Mouse (Mus musculus): Measurements from ENCODE around the gene Tma7. TPM values are rescaled to one million over a fixed set of nuclear protein-coding genes. Genes with fewer than 3 reads are reported as not detected.

Gene Tma7
- polyA plus RNA-seq, 2 experiments, result 92.4 to 504 TPM

- no peak for DNase-seq (ENCODE audit: low read depth in 3 of 3, low spot score in 3 of 3)
- peaks cover 2% of the 10 kb centered on the region; the same call in 1 of the 2 replicates for H3K27me3 ChIP-seq (ENCODE audit: control insufficient read depth, insufficient read depth, low read length)
- no peak for ATAC-seq (ENCODE audit: insufficient read depth)
- H3K4me3 ChIP-seq (ENCODE audit: insufficient read depth in 1 of 2, low read depth in 2 of 2, low read length in 2 of 2), result no peak overlapping the region
- no peak overlapping the region for H3K27ac ChIP-seq
- no peak overlapping the region for H3K4me2 ChIP-seq (ENCODE audit: low read depth)
- no peak for TF ChIP-seq EP300 (IDR thresholded peaks at IDR 0.05; ENCODE audit: low read depth)
- TF ChIP-seq CTCF (IDR thresholded peaks at IDR 0.05; ENCODE audit: low read depth), result no peak
- H3K9me3 ChIP-seq (ENCODE audit: control insufficient read depth, low read length), result no peaks in the 10 kb centered on the region
- WGBS (ENCODE audit: insufficient replicate concordance), result 46% methylated on average over 6 of the region's 6 CpGs
- H3K9ac ChIP-seq (replicated peaks), result no peak overlapping the region
- no peaks in the 10 kb centered on the region for H3K36me3 ChIP-seq (replicated peaks; ENCODE audit: control insufficient read depth, insufficient read depth, low read depth)
- peaks cover 2% of the 10 kb centered on the region in 2 experiments; a peak in 1 of 4 replicates for H3K4me1 ChIP-seq (replicated peaks; ENCODE audit: control insufficient read depth in 2 of 2, insufficient read depth in 2 of 2, low read length in 1 of 2)
Observed at GRCm38 (mm10) chr9:109040906-109041305, 41.5 kb downstream of the Tma7 start.

GRCm38 (mm10) chr9:109040216-109040615 is 42.2 kb downstream of the Tma7 start:
- Histone ChIP-seq H3K4me2 (ENCODE audit: low read depth) (no peak overlapping the region), H3K9ac (replicated peaks) (no peak overlapping the region), H3K27ac (no peak overlapping the region), H3K27me3 (ENCODE audit: control insufficient read depth, insufficient read depth, low read length) (peaks cover 2% of the 10 kb centered on the region; the same call in 1 of the 2 replicates), H3K4me3 (ENCODE audit: insufficient read depth in 1 of 2, low read depth in 2 of 2, low read length in 2 of 2) (no peak overlapping the region), H3K9me3 (ENCODE audit: control insufficient read depth, low read length) (no peaks in the 10 kb centered on the region), H3K36me3 (replicated peaks; ENCODE audit: control insufficient read depth, insufficient read depth, low read depth) (no peaks in the 10 kb centered on the region), H3K4me1 (replicated peaks; ENCODE audit: control insufficient read depth in 2 of 2, insufficient read depth in 2 of 2, low read length in 1 of 2) (peaks cover 2% of the 10 kb centered on the region in 2 experiments; a peak in 1 of 4 replicates)
- no peak for ATAC-seq (ENCODE audit: insufficient read depth)
- no peak for TF ChIP-seq CTCF (IDR thresholded peaks at IDR 0.05; ENCODE audit: low read depth)
- no peak for TF ChIP-seq EP300 (IDR thresholded peaks at IDR 0.05; ENCODE audit: low read depth)
- WGBS (ENCODE audit: insufficient replicate concordance), result 69% methylated on average over 8 of the region's 8 CpGs
- no peak for DNase-seq (ENCODE audit: low read depth in 3 of 3, low spot score in 3 of 3)

DNA sequence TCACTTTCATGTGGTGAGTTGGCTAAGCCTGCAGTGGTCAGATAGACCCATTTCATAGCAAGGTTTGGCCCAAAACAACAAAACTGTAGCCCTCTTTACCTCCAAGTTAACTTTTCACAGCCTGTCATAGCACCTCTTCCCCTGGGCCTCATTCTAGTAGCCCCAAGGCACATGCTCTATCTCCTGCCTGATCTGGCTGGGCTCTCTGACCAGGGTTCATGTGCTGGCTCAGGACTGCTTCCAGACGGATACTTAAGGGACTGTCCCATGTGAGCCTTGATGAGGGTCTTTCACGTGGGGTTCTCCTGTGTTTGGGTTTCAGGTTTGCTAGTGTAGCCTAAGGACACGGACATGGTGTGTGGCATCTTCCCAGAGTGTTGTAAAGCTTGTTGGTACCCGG is 42.7 kb downstream of the Tma7 start:
- Histone ChIP-seq H3K36me3 (replicated peaks; ENCODE audit: control insufficient read depth, insufficient read depth, low read depth) (no peaks in the 10 kb centered on the region), H3K27ac (no peak overlapping the region), H3K9ac (replicated peaks) (no peak overlapping the region), H3K4me3 (ENCODE audit: insufficient read depth in 1 of 2, low read depth in 2 of 2, low read length in 2 of 2) (no peak overlapping the region), H3K9me3 (ENCODE audit: control insufficient read depth, low read length) (no peaks in the 10 kb centered on the region), H3K4me2 (ENCODE audit: low read depth) (no peak overlapping the region), H3K4me1 (replicated peaks; ENCODE audit: control insufficient read depth in 2 of 2, insufficient read depth in 2 of 2, low read length in 1 of 2) (peaks cover 2% of the 10 kb centered on the region in 2 experiments; a peak in 1 of 4 replicates), H3K27me3 (ENCODE audit: control insufficient read depth, insufficient read depth, low read length) (peaks cover 2% of the 10 kb centered on the region; the same call in 1 of the 2 replicates)
- TF ChIP-seq CTCF (IDR thresholded peaks at IDR 0.05; ENCODE audit: low read depth), result no peak
- no peak for TF ChIP-seq EP300 (IDR thresholded peaks at IDR 0.05; ENCODE audit: low read depth)
- WGBS (ENCODE audit: insufficient replicate concordance), result 62% methylated on average over 4 of the region's 4 CpGs
- ATAC-seq (ENCODE audit: insufficient read depth) (no peak), DNase-seq (ENCODE audit: low read depth in 3 of 3, low spot score in 3 of 3) (no peak)

DNA sequence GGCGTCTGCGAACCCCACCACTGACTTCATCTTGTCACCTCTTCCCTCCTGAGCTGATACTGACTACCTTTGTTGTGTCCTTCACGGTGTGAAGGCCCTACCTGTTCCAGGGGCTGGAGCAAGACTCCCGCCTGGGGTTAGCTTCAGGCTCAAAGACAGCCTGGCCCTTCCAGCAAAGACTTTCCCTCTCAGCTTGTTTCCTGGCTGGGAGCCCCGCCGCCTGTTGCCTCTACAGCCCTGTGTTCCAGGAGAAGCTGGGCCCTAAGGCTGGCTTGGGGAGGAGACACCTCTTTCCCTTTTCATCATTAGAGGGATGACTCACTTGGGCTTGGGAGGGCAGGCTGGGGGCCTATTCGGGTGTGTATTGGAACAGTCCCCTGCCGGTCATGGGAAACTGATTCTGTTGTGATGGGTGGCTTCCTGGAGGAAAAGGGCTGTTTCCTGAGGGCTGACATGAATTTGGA is 43.5 kb downstream of the Tma7 start:
- H3K27ac ChIP-seq, result no peak overlapping the region
- DNase-seq (ENCODE audit: low read depth in 3 of 3, low spot score in 3 of 3), result no peak
- whole genome bisulfite sequencing (ENCODE audit: insufficient replicate concordance), result 21% methylated on average over 8 of the region's 8 CpGs

GRCm38 (mm10) chr9:109038086-109038895 is 44.1 kb downstream of the Tma7 start, which contains the start of gene Shisa5:
Shisa5 (plus strand) TSS chr9:109038565.
- peak within 1 kb of the TSS; percentile 71 for H3K4me2 ChIP-seq (ENCODE audit: low read depth)
- H3K4me1 ChIP-seq (replicated peaks; ENCODE audit: control insufficient read depth in 2 of 2, insufficient read depth in 2 of 2, low read length in 1 of 2), result peaks cover 2% of the 10 kb centered on the region in 2 experiments; a peak in 1 of 4 replicates
- H3K9me3 ChIP-seq (ENCODE audit: control insufficient read depth, low read length), result no peaks in the 10 kb centered on the region
- H3K9ac ChIP-seq (replicated peaks), result peak within 1 kb of the TSS; percentile 55
- TF ChIP-seq EP300 (IDR thresholded peaks at IDR 0.05; ENCODE audit: low read depth) (no peak), CTCF (IDR thresholded peaks at IDR 0.05; ENCODE audit: low read depth) (no peak)
- H3K27ac ChIP-seq, result no peak within 1 kb of the TSS
- no peaks in the 10 kb centered on the region for H3K36me3 ChIP-seq (replicated peaks; ENCODE audit: control insufficient read depth, insufficient read depth, low read depth)
- no peak for DNase-seq (ENCODE audit: low read depth in 3 of 3, low spot score in 3 of 3)
- peak within 1 kb of the TSS; percentile 61 to 65 for H3K4me3 ChIP-seq (ENCODE audit: insufficient read depth in 1 of 2, low read depth in 2 of 2, low read length in 2 of 2)
- peak; percentile 78 for ATAC-seq (ENCODE audit: insufficient read depth)
- WGBS (ENCODE audit: insufficient replicate concordance), result under 1% methylated on average over 40 of the region's 40 CpGs
- H3K27me3 ChIP-seq (ENCODE audit: control insufficient read depth, insufficient read depth, low read length), result peaks cover 2% of the 10 kb centered on the region; the same call in 1 of the 2 replicates

More for the DNA sequence above, 43.5 kb downstream of the Tma7 start:
- peak overlapping the region; percentile 61 to 65 for H3K4me3 ChIP-seq (ENCODE audit: insufficient read depth in 1 of 2, low read depth in 2 of 2, low read length in 2 of 2)
- no peak for TF ChIP-seq EP300 (IDR thresholded peaks at IDR 0.05; ENCODE audit: low read depth)
- no peak for TF ChIP-seq CTCF (IDR thresholded peaks at IDR 0.05; ENCODE audit: low read depth)
- H3K9me3 ChIP-seq (ENCODE audit: control insufficient read depth, low read length), result no peaks in the 10 kb centered on the region
- peaks cover 2% of the 10 kb centered on the region in 2 experiments; a peak in 1 of 4 replicates for H3K4me1 ChIP-seq (replicated peaks; ENCODE audit: control insufficient read depth in 2 of 2, insufficient read depth in 2 of 2, low read length in 1 of 2)
- H3K36me3 ChIP-seq (replicated peaks; ENCODE audit: control insufficient read depth, insufficient read depth, low read depth), result no peaks in the 10 kb centered on the region
- peak overlapping the region; percentile 5; the same call in 1 of the 2 replicates for H3K9ac ChIP-seq (replicated peaks)
- no peak for ATAC-seq (ENCODE audit: insufficient read depth)
- H3K4me2 ChIP-seq (ENCODE audit: low read depth), result peak overlapping the region; percentile 71
- H3K27me3 ChIP-seq (ENCODE audit: control insufficient read depth, insufficient read depth, low read length), result peaks cover 2% of the 10 kb centered on the region; the same call in 1 of the 2 replicates

Measured in liver, embryonic 14.5 days (tissue).